Mouse (Mus musculus) spleen, adult 2 months (tissue): Measurements from ENCODE around the gene Rps24.
"Not testable (repeated sequence)": the region's sequence is repeated elsewhere in the genome, so short reads cannot be mapped to it uniquely, and the experiment has no call there.

Source experiments
- CTCF ChIP-seq: fragments of 200-500 bp; IDR thresholded peaks from 2 replicates; pipeline ENCODE4 v1.5.1; 2011; ENCODE audit warnings: mild to moderate bottlenecking, inconsistent platforms; ENCODE audit not compliant: insufficient read depth, insufficient read length, insufficient replicate concordance; ENCODE audit errors: extremely low read depth
- POLR2A ChIP-seq: fragments of 200-500 bp; IDR thresholded peaks from 2 replicates; pipeline ENCODE4 v1.6.1; 2011; ENCODE audit warnings: low read depth, low read length, inconsistent platforms

- not testable (repeated sequence) for TF ChIP-seq CTCF, POLR2A
Observed at GRCm38 (mm10) chr14:24443529-24443928, 43.4 kb upstream of the Rps24 start.
